Mouse (Mus musculus): ENCODE results near the gene C1qtnf7. TPM values are rescaled to one million over a fixed set of nuclear protein-coding genes. Genes with fewer than 3 reads are reported as not detected.

Gene C1qtnf7
- polyA plus RNA-seq, 1 experiment from 2014 or later = 1.1 TPM

- 78% methylated on average over 7 of the region's 7 CpGs for WGBS
- Histone ChIP-seq H3K27me3 (replicated peaks; ENCODE audit: low read depth, poor library complexity, severe bottlenecking) (no peaks in the 10 kb centered on the region), H3K4me1 (peaks cover 10% of the 10 kb centered on the region), H3K27ac (replicated peaks) (no peak overlapping the region), H3K4me3 (no peak overlapping the region), H3K36me3 (replicated peaks) (no peaks in the 10 kb centered on the region), H3K9me3 (0 out of 2 replicates have a peak, but pooled peaks cover 5% of the 10 kb centered on the region)
- DNase-seq (ENCODE audit: low spot score) = no peak
These were observed 27.0 kb downstream of the C1qtnf7 start for GRCm38 (mm10) chr5:43542246-43542845.

DNA sequence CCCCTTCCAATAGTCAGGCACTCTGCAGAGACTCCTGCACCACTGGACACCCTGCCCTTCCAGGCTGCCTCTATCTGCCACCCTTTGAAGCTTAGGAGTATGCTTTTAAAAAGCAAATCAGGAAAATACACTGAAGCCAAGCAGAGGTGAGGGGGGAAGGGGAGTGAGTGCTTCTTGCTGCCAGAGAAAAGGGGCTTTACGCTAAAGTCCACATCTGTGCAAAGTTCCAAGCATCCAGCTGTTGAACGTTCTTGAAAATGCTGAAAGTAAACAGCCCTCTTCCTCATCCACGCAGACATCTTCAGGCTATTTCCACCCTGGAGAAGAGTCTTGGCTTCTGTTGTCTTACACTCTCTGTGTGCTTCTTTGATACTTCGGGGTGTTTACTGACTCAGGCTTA is 34.6 kb downstream of the C1qtnf7 start:
- Histone ChIP-seq H3K4me3 (no peak overlapping the region), H3K9me3 (no peaks in the 10 kb centered on the region), H3K27me3 (replicated peaks; ENCODE audit: low read depth, poor library complexity, severe bottlenecking) (no peaks in the 10 kb centered on the region), H3K27ac (replicated peaks) (no peak overlapping the region), H3K36me3 (replicated peaks) (no peaks in the 10 kb centered on the region), H3K4me1 (0 out of 2 replicates have a peak, but pooled peaks cover 7% of the 10 kb centered on the region)
- WGBS = 60% methylated on average over 4 of the region's 4 CpGs
- no peak for DNase-seq (ENCODE audit: low spot score)

DNA sequence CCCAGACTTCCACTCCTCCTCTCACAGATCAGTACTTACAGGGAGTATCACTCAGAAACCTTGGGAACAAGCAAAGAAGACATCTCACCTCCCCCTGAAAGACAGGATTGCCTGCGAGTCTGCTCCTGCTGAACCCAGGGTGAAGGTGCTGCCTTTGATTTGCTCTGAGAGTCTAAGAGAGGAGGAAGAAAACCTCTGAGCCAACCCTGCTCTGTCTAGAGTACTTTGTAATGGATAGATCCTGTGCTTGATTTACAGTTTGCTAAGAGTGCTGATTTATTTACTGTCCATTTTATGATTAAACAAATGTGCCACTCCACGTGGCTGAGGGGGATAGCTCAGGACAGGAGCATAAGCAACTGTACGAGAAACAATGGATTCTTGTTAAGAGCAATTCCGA is 35.1 kb downstream of the C1qtnf7 start:
- no peaks in the 10 kb centered on the region for H3K27me3 ChIP-seq (replicated peaks; ENCODE audit: low read depth, poor library complexity, severe bottlenecking)
- no peak for DNase-seq (ENCODE audit: low spot score)
- no peak overlapping the region for H3K27ac ChIP-seq (replicated peaks)

GRCm38 (mm10) chr5:43554871-43555270 is 39.5 kb downstream of the C1qtnf7 start:
- H3K4me3 ChIP-seq = no peak overlapping the region
- no peak for DNase-seq (ENCODE audit: low spot score)
- H3K9me3 ChIP-seq = no peaks in the 10 kb centered on the region
- no peaks in the 10 kb centered on the region for H3K36me3 ChIP-seq (replicated peaks)
- 0 out of 2 replicates have a peak, but pooled peaks cover 4% of the 10 kb centered on the region for H3K4me1 ChIP-seq
- 46% methylated on average over 2 of the region's 2 CpGs for WGBS
- no peaks in the 10 kb centered on the region for H3K27me3 ChIP-seq (replicated peaks; ENCODE audit: low read depth, poor library complexity, severe bottlenecking)
- H3K27ac ChIP-seq (replicated peaks) = no peak overlapping the region

More for the DNA sequence above, 35.1 kb downstream of the C1qtnf7 start:
- 0 out of 2 replicates have a peak, but pooled peaks cover 7% of the 10 kb centered on the region for H3K4me1 ChIP-seq
- 61% methylated on average over 4 of the region's 4 CpGs for WGBS
- no peaks in the 10 kb centered on the region for H3K9me3 ChIP-seq
- no peaks in the 10 kb centered on the region for H3K36me3 ChIP-seq (replicated peaks)
- H3K4me3 ChIP-seq = no peak overlapping the region

DNA sequence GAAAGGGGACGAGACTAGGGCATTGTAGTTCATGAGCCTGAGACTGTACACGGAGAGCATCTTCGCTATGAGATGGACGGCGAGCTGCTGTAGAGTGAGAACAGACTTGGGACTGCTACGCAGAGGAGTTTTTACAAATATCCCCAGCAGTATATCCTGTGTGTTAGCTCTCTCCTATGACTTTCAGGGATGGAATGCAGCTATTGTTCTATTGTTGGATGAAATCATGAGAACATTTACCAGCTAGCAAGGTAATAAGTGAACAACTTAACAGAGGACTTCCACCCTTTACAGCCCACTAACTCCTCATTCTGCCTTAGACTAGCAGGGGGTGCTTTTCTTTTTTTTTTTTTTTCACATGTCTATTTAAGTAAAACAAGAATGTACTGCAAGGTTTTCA is 40.1 kb downstream of the C1qtnf7 start:
- no peak for DNase-seq (ENCODE audit: low spot score)
- no peak overlapping the region for H3K4me3 ChIP-seq
- H3K9me3 ChIP-seq = no peaks in the 10 kb centered on the region
- WGBS = 82% methylated on average over 6 of the region's 6 CpGs
- H3K4me1 ChIP-seq = 0 out of 2 replicates have a peak, but pooled peaks cover under 1% of the 10 kb centered on the region
- no peak overlapping the region for H3K27ac ChIP-seq (replicated peaks)
- H3K27me3 ChIP-seq (replicated peaks; ENCODE audit: low read depth, poor library complexity, severe bottlenecking) = no peaks in the 10 kb centered on the region
- H3K36me3 ChIP-seq (replicated peaks) = no peaks in the 10 kb centered on the region

GRCm38 (mm10) chr5:43557436-43557835 is 42.1 kb downstream of the C1qtnf7 start:
- H3K9me3 ChIP-seq = no peaks in the 10 kb centered on the region
- no peak for DNase-seq (ENCODE audit: low spot score)
- H3K27ac ChIP-seq (replicated peaks) = no peak overlapping the region
- no peaks in the 10 kb centered on the region for H3K27me3 ChIP-seq (replicated peaks; ENCODE audit: low read depth, poor library complexity, severe bottlenecking)
- no peak overlapping the region for H3K4me3 ChIP-seq
- 92% methylated on average over 5 of the region's 5 CpGs for WGBS
- H3K36me3 ChIP-seq (replicated peaks) = no peaks in the 10 kb centered on the region
- no peaks in the 10 kb centered on the region for H3K4me1 ChIP-seq

DNA sequence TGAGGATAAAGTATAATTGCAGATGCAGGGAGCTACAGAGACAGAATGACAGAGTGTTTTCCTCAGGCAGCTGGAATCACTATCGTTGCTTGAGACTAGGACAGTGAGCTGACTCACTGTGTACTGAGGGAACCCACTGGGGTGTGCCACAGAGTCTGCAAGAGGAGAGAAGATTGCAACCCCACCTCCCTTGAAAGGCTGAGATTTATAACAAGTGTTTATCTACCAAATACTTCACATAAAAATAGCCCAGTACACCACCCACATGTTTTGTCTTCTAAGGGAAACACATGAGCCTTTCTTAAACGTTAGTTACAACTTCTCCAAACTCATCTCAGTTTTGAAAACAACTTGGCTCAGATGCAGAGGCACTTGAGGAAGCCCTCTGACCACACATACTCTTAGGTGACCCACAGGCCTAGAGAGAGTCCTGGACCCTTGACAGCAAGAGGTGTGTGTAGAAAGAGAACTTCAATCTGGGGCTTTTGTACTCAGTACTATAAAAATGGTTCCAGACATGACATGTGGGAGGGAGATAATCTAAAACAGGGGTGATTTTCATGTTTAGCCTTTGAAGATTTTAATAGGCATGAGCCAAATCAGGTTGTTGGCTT is 46.4 kb downstream of the C1qtnf7 start:
- no peak overlapping the region for H3K4me3 ChIP-seq
- 60% methylated on average over 2 of the region's 2 CpGs for WGBS
- H3K36me3 ChIP-seq (replicated peaks) = no peaks in the 10 kb centered on the region
- no peak for DNase-seq (ENCODE audit: low spot score)
- no peaks in the 10 kb centered on the region for H3K9me3 ChIP-seq
- H3K27ac ChIP-seq (replicated peaks) = no peak overlapping the region
- H3K27me3 ChIP-seq (replicated peaks; ENCODE audit: low read depth, poor library complexity, severe bottlenecking) = no peaks in the 10 kb centered on the region
- no peaks in the 10 kb centered on the region for H3K4me1 ChIP-seq

- Histone ChIP-seq H3K9me3 (no peaks in the 10 kb centered on the region), H3K27me3 (replicated peaks; ENCODE audit: low read depth, poor library complexity, severe bottlenecking) (no peaks in the 10 kb centered on the region), H3K36me3 (replicated peaks) (no peaks in the 10 kb centered on the region), H3K4me1 (no peaks in the 10 kb centered on the region), H3K27ac (replicated peaks) (no peak overlapping the region), H3K4me3 (no peak overlapping the region)
- no peak for DNase-seq (ENCODE audit: low spot score)
- 68% methylated on average over 3 of the region's 3 CpGs for WGBS
These were observed 54.5 kb downstream of the C1qtnf7 start for GRCm38 (mm10) chr5:43569720-43570359.

- peak; percentile 11 for DNase-seq (ENCODE audit: low spot score)
- 44% methylated on average over 2 of the region's 2 CpGs for WGBS
- no peaks in the 10 kb centered on the region for H3K36me3 ChIP-seq (replicated peaks)
These were observed 67.5 kb downstream of the C1qtnf7 start for GRCm38 (mm10) chr5:43582876-43583275.

GRCm38 (mm10) chr5:43583326-43584120 is 68.2 kb downstream of the C1qtnf7 start:
- Histone ChIP-seq H3K9me3 (no peaks in the 10 kb centered on the region), H3K27ac (replicated peaks) (no peak overlapping the region), H3K36me3 (replicated peaks) (no peaks in the 10 kb centered on the region), H3K4me1 (no peaks in the 10 kb centered on the region), H3K4me3 (no peak overlapping the region), H3K27me3 (replicated peaks; ENCODE audit: low read depth, poor library complexity, severe bottlenecking) (no peaks in the 10 kb centered on the region)
- WGBS = 87% methylated on average over 6 of the region's 6 CpGs
- DNase-seq (ENCODE audit: low spot score) = no peak

More at GRCm38 (mm10) chr5:43582876-43583275, 67.5 kb downstream of the C1qtnf7 start:
- Histone ChIP-seq H3K4me1 (no peaks in the 10 kb centered on the region), H3K27ac (replicated peaks) (no peak overlapping the region), H3K9me3 (no peaks in the 10 kb centered on the region), H3K27me3 (replicated peaks; ENCODE audit: low read depth, poor library complexity, severe bottlenecking) (no peaks in the 10 kb centered on the region), H3K4me3 (no peak overlapping the region)

DNA sequence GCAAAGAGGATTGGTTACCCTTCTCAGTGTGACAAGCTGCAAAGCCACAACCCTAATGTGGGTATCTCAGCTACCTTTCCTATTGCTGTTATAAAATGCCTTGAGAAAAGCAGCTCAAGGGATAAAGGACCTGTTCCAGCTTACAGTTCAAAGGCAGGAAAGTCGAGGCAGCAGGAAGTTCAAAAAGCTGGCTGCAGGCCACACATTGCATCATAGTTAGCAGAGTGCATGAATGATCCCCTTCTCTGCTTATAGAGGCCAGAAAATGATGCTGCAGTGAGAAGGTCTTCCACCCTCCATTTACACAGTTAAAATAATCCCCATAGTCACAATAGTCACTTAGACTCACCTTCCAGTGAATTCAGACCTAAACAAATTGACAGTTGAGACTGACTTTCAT is 69.1 kb downstream of the C1qtnf7 start:
- Histone ChIP-seq H3K4me1 (no peaks in the 10 kb centered on the region), H3K27ac (replicated peaks) (no peak overlapping the region), H3K4me3 (no peak overlapping the region), H3K36me3 (replicated peaks) (no peaks in the 10 kb centered on the region), H3K27me3 (replicated peaks; ENCODE audit: low read depth, poor library complexity, severe bottlenecking) (no peaks in the 10 kb centered on the region), H3K9me3 (no peaks in the 10 kb centered on the region)
- no peak for DNase-seq (ENCODE audit: low spot score)
- WGBS = 67% methylated on average over 1 of the region's 1 CpGs

DNA sequence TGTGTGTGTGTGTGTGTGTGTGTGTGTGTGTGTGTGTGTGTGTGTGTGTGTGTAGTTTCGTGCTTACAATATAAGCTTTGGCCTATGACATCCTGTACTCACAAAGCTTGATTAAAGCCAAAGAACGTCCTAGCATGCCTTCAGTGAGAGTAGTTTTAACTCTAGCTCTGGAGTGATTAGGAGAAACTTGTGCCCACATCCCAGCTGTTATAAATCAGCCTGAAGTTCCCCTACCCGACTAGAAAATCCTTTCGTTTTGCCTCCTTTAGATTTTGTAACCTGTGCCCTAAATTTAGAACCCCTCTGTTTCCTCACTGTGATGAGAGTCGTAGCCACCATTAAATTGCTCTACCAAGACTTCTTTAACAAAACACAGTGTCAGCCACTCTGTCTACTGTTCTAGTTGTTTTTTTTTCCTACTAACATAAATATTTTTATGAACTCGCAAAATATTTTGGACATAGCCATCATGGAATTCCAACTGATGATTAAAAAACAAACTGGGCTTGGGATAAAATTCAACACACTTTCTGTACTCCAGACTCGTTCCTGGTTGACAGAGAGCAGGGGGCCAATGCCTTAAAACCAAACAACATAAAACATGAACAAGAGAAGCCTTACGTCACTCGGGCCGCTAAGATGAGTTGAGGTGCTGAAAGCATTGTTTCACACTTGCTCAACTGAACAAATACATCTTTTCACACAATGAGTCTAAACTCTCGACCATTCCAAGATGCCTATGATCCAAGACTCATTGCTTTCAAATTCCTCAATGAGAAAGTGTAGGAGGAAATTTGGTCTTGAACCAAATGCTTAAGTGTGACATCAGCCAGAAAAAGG is 70.3 kb downstream of the C1qtnf7 start:
- no peak overlapping the region for H3K27ac ChIP-seq (replicated peaks)
- DNase-seq (ENCODE audit: low spot score) = no peak
- no peak overlapping the region for H3K4me3 ChIP-seq

More for the DNA sequence above, 70.3 kb downstream of the C1qtnf7 start:
- Histone ChIP-seq H3K9me3 (no peaks in the 10 kb centered on the region), H3K27me3 (replicated peaks; ENCODE audit: low read depth, poor library complexity, severe bottlenecking) (no peaks in the 10 kb centered on the region), H3K36me3 (replicated peaks) (no peaks in the 10 kb centered on the region), H3K4me1 (no peaks in the 10 kb centered on the region)
- WGBS = 65% methylated on average over 11 of the region's 11 CpGs

All from embryonic facial prominence, embryonic 10.5 days (tissue).